21 mouse cellular contexts compared by ENCODE assay signal in genomic region chr16:87708570-87708969, GRCm38 (mm10).
"Had no signal": no experiment of that assay in that cellular context is flagged by ENCODE, and none has a peak within 500 bp of the region (broad histone marks: within the 10 kb centered on the region; RNA-seq: fewer than 3 reads in every experiment).

No protein-coding gene starts in this region.

- H3K9ac ChIP-seq: intestine, embryonic 15.5 days; limb, embryonic 13.5 days; lung, embryonic 14.5 days; midbrain, embryonic 15.5 days; neural tube, embryonic 12.5 days; neural tube, embryonic 15.5 days; stomach, embryonic 15.5 days had no signal

- DNase-seq: kidney, adult 11 months; kidney, adult 8-10 months; kidney, postnatal 25 days; layer of hippocampus, adult 9-11 months; lung, embryonic 14.5 days; right cerebral cortex, adult 18-20 months; right cerebral cortex, postnatal 14 days; right cerebral cortex, postnatal 4 days; thymus, postnatal 4 days had no signal

- H3K9me3 ChIP-seq: intestine, embryonic 15.5 days; limb, embryonic 10.5 days; limb, embryonic 13.5 days; midbrain, embryonic 15.5 days; neural tube, embryonic 12.5 days; neural tube, embryonic 15.5 days; stomach, embryonic 15.5 days had no signal

- H3K36me3 ChIP-seq: intestine, embryonic 15.5 days; limb, embryonic 10.5 days; limb, embryonic 13.5 days; midbrain, embryonic 15.5 days; neural tube, embryonic 12.5 days; neural tube, embryonic 15.5 days; stomach, embryonic 15.5 days had no signal

- H3K27ac ChIP-seq: intestine, embryonic 15.5 days; kidney, postnatal 0 days; layer of hippocampus, adult 2 months; limb, embryonic 10.5 days; limb, embryonic 13.5 days; macrophage; midbrain, embryonic 15.5 days; neural tube, embryonic 12.5 days; stomach, embryonic 15.5 days had no signal

- H3K4me2 ChIP-seq: intestine, embryonic 15.5 days; limb, embryonic 13.5 days; lung, embryonic 14.5 days; midbrain, embryonic 11.5 days; midbrain, embryonic 15.5 days; neural tube, embryonic 12.5 days; neural tube, embryonic 15.5 days; stomach, embryonic 15.5 days had no signal

- ATAC-seq: intestine, embryonic 15.5 days; lung, postnatal 0 days; midbrain, embryonic 15.5 days had no signal

- H3K4me3 ChIP-seq: intestine, embryonic 15.5 days; layer of hippocampus, adult 2 months; limb, embryonic 10.5 days; limb, embryonic 13.5 days; midbrain, embryonic 15.5 days; neural tube, embryonic 12.5 days; neural tube, embryonic 15.5 days; stomach, embryonic 15.5 days had no signal

- H3K27me3 ChIP-seq: intestine, embryonic 15.5 days; limb, embryonic 13.5 days; midbrain, embryonic 15.5 days; neural tube, embryonic 12.5 days; neural tube, embryonic 15.5 days; stomach, embryonic 15.5 days had no signal
